In the genomic region with DNA sequence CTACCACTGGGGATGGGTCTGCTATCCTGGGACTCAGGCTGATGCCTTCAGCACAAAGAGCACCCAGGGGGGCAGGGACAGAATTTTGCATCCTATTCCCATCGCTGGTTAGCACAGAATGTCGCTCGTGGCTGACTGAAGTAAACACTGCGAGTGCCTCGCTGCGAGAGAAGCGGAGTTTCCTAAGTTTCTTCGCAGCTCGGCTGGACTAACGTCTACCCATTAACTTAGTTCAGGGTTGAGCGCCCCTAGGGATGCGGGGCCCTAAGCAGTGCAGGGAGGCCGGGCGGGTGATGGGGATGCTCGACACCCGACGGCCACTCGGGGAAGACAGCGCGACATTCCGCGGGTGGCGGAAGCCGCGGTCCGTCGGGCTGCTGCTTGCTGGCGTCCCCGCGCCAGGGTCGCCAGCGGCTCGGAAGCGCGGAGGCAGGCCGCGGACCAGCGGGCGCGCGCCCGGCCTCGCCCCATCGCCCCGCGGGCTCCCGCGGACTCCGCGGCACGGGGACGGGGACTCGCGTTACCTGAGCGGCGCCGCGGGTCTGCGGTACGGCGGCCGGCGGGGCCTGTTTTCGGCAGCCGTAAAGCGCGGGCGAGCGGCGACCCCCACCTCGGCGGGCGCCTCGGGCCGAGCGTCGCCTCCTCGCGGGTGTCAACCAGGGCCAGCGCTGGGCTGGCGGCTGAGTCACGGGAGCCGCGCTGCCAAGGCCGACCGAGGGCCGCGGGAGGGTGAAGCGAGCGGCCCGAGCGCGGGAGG, we compare ENCODE assay signal across 8 mouse cellular contexts. TPM values are rescaled to one million over a fixed set of nuclear protein-coding genes. Genes with fewer than 3 reads are reported as not detected.
A peak's percentile ranks its signal among the peaks of the same experiment; 100 is the strongest.
DNase-seq lines count a peak whose midpoint lies in the region; ATAC-seq and TF ChIP-seq lines count a peak whose summit lies in the region.

A gene (minus strand): TSS at position 707 of the 757 bp plus-strand sequence.

- H3K27me3 ChIP-seq in hindbrain, embryonic 14.5 days (ENCODE audit: control insufficient read depth, insufficient read depth, low read length), result no peaks in the 10 kb centered on the region

- peak within 1 kb of the TSS; percentile 69 for H3K9ac ChIP-seq in hindbrain, embryonic 14.5 days

- no peak; the same call in none of the 2 replicates for TF ChIP-seq CTCF in left cerebral cortex, adult 2 months (IDR thresholded peaks at IDR 0.05)

- under 1% methylated on average over 81 of the region's 93 CpGs for WGBS in hindbrain, embryonic 14.5 days

- intact Hi-C loops in left cerebral cortex, adult 2 months (cut with DNase I), result loop anchor here (2.0 kb wide), 1 partner anchor 401 kb away; no protein-coding TSS in a partner anchor

- H3K4me2 ChIP-seq in hindbrain, embryonic 14.5 days (replicated peaks), result peak within 1 kb of the TSS; percentile 69

- peak within 1 kb of the TSS; percentile 52 for H3K4me3 ChIP-seq in hindbrain, embryonic 14.5 days (replicated peaks; ENCODE audit: low read length)
- H3K4me3 ChIP-seq in left cerebral cortex, adult 2 months, result peak within 1 kb of the TSS; percentile 46

- H3K9me3 ChIP-seq in hindbrain, embryonic 14.5 days (ENCODE audit: control insufficient read depth, low read length), result no peaks in the 10 kb centered on the region

- H3K4me1 ChIP-seq in hindbrain, embryonic 14.5 days (replicated peaks; ENCODE audit: control insufficient read depth, insufficient read depth, low read length), result peaks cover 9% of the 10 kb centered on the region

- peak within 1 kb of the TSS; percentile 86 for H3K27ac ChIP-seq in hindbrain, embryonic 14.5 days
- peak within 1 kb of the TSS; percentile 99 for H3K27ac ChIP-seq in left cerebral cortex, adult 2 months

- ATAC-seq in hindbrain, embryonic 14.5 days (ENCODE audit: low FRiP score), result peak; percentile 95

- DNase-seq in ZHBTc4 (ENCODE audit: low read depth, low spot score), result peak; percentile 78
- peak; percentile 86 for DNase-seq in cerebellum, postnatal 25 days
- peak; percentile 74 to 76 for DNase-seq in frontal cortex, postnatal 36 days (ENCODE audit: low spot score in 2 of 2)
- DNase-seq in hindbrain, embryonic 14.5 days (ENCODE audit: low spot score), result peak; percentile 68
- DNase-seq in left cerebral cortex, adult 2 months (ENCODE audit: extremely low spot score in 1 of 2, low spot score in 2 of 2), result peak; percentile 70 to 76
- peak; percentile 3 for DNase-seq in lung, postnatal 25 days (ENCODE audit: low spot score)
- DNase-seq in right cerebral cortex, postnatal 25 days, result peak; percentile 79
- no peak for DNase-seq in thymus, postnatal 10 days (ENCODE audit: low spot score in 2 of 2)

- H3K36me3 ChIP-seq in hindbrain, embryonic 14.5 days (replicated peaks; ENCODE audit: control insufficient read depth, insufficient read depth), result no peaks in the 10 kb centered on the region

RNA-seq across cellular contexts. Expression of the gene that starts here (rescaled TPM):
- 0.59 and 0.63 TPM in 2 replicates for polyA plus RNA-seq in hindbrain, embryonic 14.5 days (2014; fragmentation: Nextera tagmentation; extraction: Ambion mirVana)
- 1 to 10 TPM; 4.1 to 5.5 TPM for total RNA-seq in left cerebral cortex, adult 2 months (2021)

Comparison
In these comparisons a context has a peak if more than half of its experiments do, and no peak if none do; other contexts are left out.
1. Peak in DNase-seq, ATAC-seq, H3K4me3 ChIP-seq, H3K27ac ChIP-seq, H3K9ac ChIP-seq and H3K4me2 ChIP-seq in hindbrain, embryonic 14.5 days; RNA of the gene not detected or under 1 TPM.
2. DNase-seq: peak in ZHBTc4 (single experiment), cerebellum, postnatal 25 days (2 of 2), frontal cortex, postnatal 36 days (2 of 2), left cerebral cortex, adult 2 months (2 of 2), lung, postnatal 25 days (single experiment) and right cerebral cortex, postnatal 25 days (single experiment); none in thymus, postnatal 10 days (0 of 2).